Mouse (Mus musculus) thymus, postnatal 10 days (tissue): ENCODE results near the gene Gm45234.

Experiments used
- DNase-seq, 2 experiments: peaks; one replicate each; pipeline ENCODE4 v3.0.0; 2021; ENCODE audit warnings: low spot score in 2 of 2

Gene Gm45234

GRCm38 (mm10) chr6:124708289-124708889 is 47.4 kb downstream of the Gm45234 start:
- DNase-seq = no peak

- no peak for DNase-seq
Measured at GRCm38 (mm10) chr6:124706061-124706627, 49.7 kb downstream of the Gm45234 start.

- no peak for DNase-seq
Measured at GRCm38 (mm10) chr6:124704417-124704816, 51.4 kb downstream of the Gm45234 start.

- no peak for DNase-seq
Measured at GRCm38 (mm10) chr6:124703789-124704188, 52.0 kb downstream of the Gm45234 start.

- peak; percentile 68 to 80 for DNase-seq
Measured at GRCm38 (mm10) chr6:124702784-124703103, 53.1 kb downstream of the Gm45234 start.

GRCm38 (mm10) chr6:124702102-124702783 is 53.6 kb downstream of the Gm45234 start:
- DNase-seq = no peak

- DNase-seq = peak in 1 of 2 experiments; percentile 49
Measured at GRCm38 (mm10) chr6:124701338-124701737, 54.5 kb downstream of the Gm45234 start.

- no peak for DNase-seq
Measured at GRCm38 (mm10) chr6:124699962-124700610, 55.7 kb downstream of the Gm45234 start.

- no peak for DNase-seq
Measured at GRCm38 (mm10) chr6:124699366-124699765, 56.5 kb downstream of the Gm45234 start.

- no peak for DNase-seq
Measured at GRCm38 (mm10) chr6:124698751-124699150, 57.1 kb downstream of the Gm45234 start.

GRCm38 (mm10) chr6:124696441-124697150 is 59.2 kb downstream of the Gm45234 start:
- DNase-seq = no peak

GRCm38 (mm10) chr6:124694166-124694955 is 61.5 kb downstream of the Gm45234 start:
- DNase-seq = no peak

GRCm38 (mm10) chr6:124693243-124693981 is 62.4 kb downstream of the Gm45234 start:
- no peak for DNase-seq

GRCm38 (mm10) chr6:124690517-124690916 is 65.3 kb downstream of the Gm45234 start:
- no peak for DNase-seq
